In the genomic region with DNA sequence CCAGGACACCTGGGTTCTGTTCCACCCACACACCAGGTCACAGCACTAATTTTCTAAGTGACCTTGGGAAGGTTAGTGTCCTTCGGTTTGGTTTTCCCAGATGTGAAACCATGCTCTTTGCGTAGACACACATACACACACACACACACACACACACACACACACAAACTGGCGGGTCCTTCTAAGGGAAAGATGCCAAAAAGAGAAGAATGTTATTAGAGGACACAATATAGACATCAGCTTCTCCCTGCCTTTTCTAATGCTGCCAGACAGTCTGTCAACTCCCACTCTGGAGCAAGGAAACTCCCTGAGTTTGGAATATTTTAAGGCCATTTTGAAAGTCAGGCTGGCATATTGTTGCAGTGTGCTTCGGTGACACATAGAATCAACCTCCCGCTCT, we compare ENCODE assay signal across 8 mouse cellular contexts. TPM values are rescaled to one million over a fixed set of nuclear protein-coding genes. Genes with fewer than 3 reads are reported as not detected.
DNase-seq lines count a peak whose midpoint lies in the region; ATAC-seq and TF ChIP-seq lines count a peak whose summit lies in the region.

No protein-coding gene starts in this region.

- whole genome bisulfite sequencing in embryonic facial prominence, embryonic 12.5 days, result 9% methylated on average over 5 of the region's 5 CpGs
- 4% methylated on average over 5 of the region's 5 CpGs for WGBS in hindbrain, embryonic 16.5 days
- WGBS in stomach, postnatal 0 days, result 16% methylated on average over 5 of the region's 5 CpGs

- H3K4me1 ChIP-seq in embryonic facial prominence, embryonic 12.5 days, result peaks cover 24% of the 10 kb centered on the region
- peaks cover 4% of the 10 kb centered on the region; the same call in 1 of the 2 replicates for H3K4me1 ChIP-seq in hindbrain, embryonic 16.5 days (ENCODE audit: control insufficient read depth, insufficient read depth, low read depth, low read length)
- no peaks in the 10 kb centered on the region for H3K4me1 ChIP-seq in stomach, postnatal 0 days (replicated peaks; ENCODE audit: control insufficient read depth, insufficient read depth)

- H3K27me3 ChIP-seq in embryonic facial prominence, embryonic 12.5 days, result no peaks in the 10 kb centered on the region
- no peaks in the 10 kb centered on the region for H3K27me3 ChIP-seq in hindbrain, embryonic 16.5 days (replicated peaks; ENCODE audit: control insufficient read depth, insufficient read depth, low read length)
- no peaks in the 10 kb centered on the region for H3K27me3 ChIP-seq in stomach, postnatal 0 days (ENCODE audit: control insufficient read depth, insufficient read depth, low read length)

- H3K9ac ChIP-seq in embryonic facial prominence, embryonic 12.5 days, result peak overlapping the region; percentile 90; the same call in 1 of the 2 replicates
- peak overlapping the region; percentile 93 for H3K9ac ChIP-seq in hindbrain, embryonic 16.5 days (ENCODE audit: low read depth, low read length)
- peak overlapping the region; percentile 89 for H3K9ac ChIP-seq in stomach, postnatal 0 days (ENCODE audit: low read length)

- ATAC-seq in embryonic facial prominence, embryonic 12.5 days (ENCODE audit: insufficient number of reproducible peaks, insufficient read depth, low FRiP score, low TSS enrichment), result no peak
- ATAC-seq in hindbrain, embryonic 16.5 days, result no peak
- no peak for ATAC-seq in stomach, postnatal 0 days (ENCODE audit: low FRiP score, low TSS enrichment)
- ATAC-seq in erythroid progenitor cell, adult 5-6 weeks (replicated peaks; ENCODE audit: low FRiP score, poor library complexity, severe bottlenecking), result no peak

- no peaks in the 10 kb centered on the region for H3K36me3 ChIP-seq in embryonic facial prominence, embryonic 12.5 days
- H3K36me3 ChIP-seq in hindbrain, embryonic 16.5 days (ENCODE audit: control insufficient read depth, insufficient read depth, low read length), result no peaks in the 10 kb centered on the region
- H3K36me3 ChIP-seq in stomach, postnatal 0 days (ENCODE audit: control insufficient read depth, insufficient read depth, low read length), result no peaks in the 10 kb centered on the region

- H3K4me3 ChIP-seq in layer of hippocampus, adult 2 months, result peak overlapping the region; percentile 86
- H3K4me3 ChIP-seq in embryonic facial prominence, embryonic 12.5 days, result peak overlapping the region; percentile 81
- peak overlapping the region; percentile 89 for H3K4me3 ChIP-seq in hindbrain, embryonic 16.5 days (ENCODE audit: low read length)
- peak overlapping the region; percentile 87 for H3K4me3 ChIP-seq in stomach, postnatal 0 days (ENCODE audit: low read depth, low read length)

- TF ChIP-seq EP300 in stomach, postnatal 0 days (optimal IDR thresholded peaks at IDR 0.05), result no peak

- peak overlapping the region; percentile 64 for H3K4me2 ChIP-seq in embryonic facial prominence, embryonic 12.5 days (replicated peaks)
- peak overlapping the region; percentile 73 for H3K4me2 ChIP-seq in hindbrain, embryonic 16.5 days (ENCODE audit: low read length)
- H3K4me2 ChIP-seq in stomach, postnatal 0 days (replicated peaks; ENCODE audit: low read depth), result peak overlapping the region; percentile 75

- H3K27ac ChIP-seq in layer of hippocampus, adult 2 months, result peak overlapping the region; percentile 92
- H3K27ac ChIP-seq in embryonic facial prominence, embryonic 12.5 days, result peak overlapping the region; percentile 98
- H3K27ac ChIP-seq in hindbrain, embryonic 16.5 days (ENCODE audit: low read depth, low read length), result peak overlapping the region; percentile 97
- H3K27ac ChIP-seq in stomach, postnatal 0 days (replicated peaks), result peak overlapping the region; percentile 96; the same call in 1 of the 2 replicates

- no peak for DNase-seq in layer of hippocampus, adult 2 months (ENCODE audit: low spot score in 2 of 2)
- DNase-seq in layer of hippocampus, postnatal 25 days (ENCODE audit: extremely low spot score in 1 of 2, low spot score in 1 of 2), result no peak
- peak; percentile 28 for DNase-seq in lung, postnatal 14 days
- no peak for DNase-seq in stomach, postnatal 0 days (ENCODE audit: low spot score)
- DNase-seq in left cerebral cortex, postnatal 36 days (ENCODE audit: low spot score in 2 of 2), result no peak

- intact Hi-C loops in left cerebral cortex, postnatal 36 days (cut with DNase I), result loop anchor here (5.0 kb wide), 2 partner anchors 46 to 439 kb away; no protein-coding TSS in a partner anchor

- TF ChIP-seq CTCF in layer of hippocampus, adult 2 months (conservative IDR thresholded peaks at IDR 0.05), result no peak
- TF ChIP-seq CTCF in stomach, postnatal 0 days (IDR thresholded peaks at IDR 0.05; ENCODE audit: low read depth), result no peak

- H3K9me3 ChIP-seq in embryonic facial prominence, embryonic 12.5 days, result no peaks in the 10 kb centered on the region
- no peaks in the 10 kb centered on the region for H3K9me3 ChIP-seq in hindbrain, embryonic 16.5 days (ENCODE audit: control insufficient read depth, low read length)
- H3K9me3 ChIP-seq in stomach, postnatal 0 days (ENCODE audit: control insufficient read depth, low read length), result no peaks in the 10 kb centered on the region

RNA-seq across cellular contexts. Expression of a gene that starts 0.6 kb away (rescaled TPM):
- 10 to 100 TPM; 12.1 to 17.5 TPM for total RNA-seq in layer of hippocampus, adult 2 months (2021)
- 10 to 100 TPM; 10.3 to 13.3 TPM for total RNA-seq in layer of hippocampus, postnatal 25 days (2021)
- polyA plus RNA-seq in embryonic facial prominence, embryonic 12.5 days (2016; fragmentation: Nextera tagmentation; extraction: Ambion mirVana), result 117 and 121 TPM in 2 replicates
- polyA plus RNA-seq in hindbrain, embryonic 16.5 days (2015; fragmentation: Nextera tagmentation; extraction: Ambion mirVana), result 64.7 and 79.0 TPM in 2 replicates
- 81.1 and 83.9 TPM in 2 replicates for polyA plus RNA-seq in stomach, postnatal 0 days (2015; fragmentation: Nextera tagmentation; extraction: Ambion mirVana)
- 14.4 and 17.2 TPM in 2 replicates for total RNA-seq in erythroid progenitor cell, adult 5-6 weeks (2015; ENCODE audit: low replicate concordance)
- 5.4 and 17.3 TPM in 2 replicates for total RNA-seq in erythroid progenitor cell, adult 5-6 weeks (2017; ENCODE audit: low replicate concordance)
- total RNA-seq in left cerebral cortex, postnatal 36 days (2021), result 10 to 100 TPM; 22.9 to 23.4 TPM
